Mouse (Mus musculus): ENCODE data around the gene Rpl19. TPM values are rescaled to one million over a fixed set of nuclear protein-coding genes. Genes with fewer than 3 reads are reported as not detected.

Rpl19 gene
- polyA plus RNA-seq, 1 experiment: not detected

DNA sequence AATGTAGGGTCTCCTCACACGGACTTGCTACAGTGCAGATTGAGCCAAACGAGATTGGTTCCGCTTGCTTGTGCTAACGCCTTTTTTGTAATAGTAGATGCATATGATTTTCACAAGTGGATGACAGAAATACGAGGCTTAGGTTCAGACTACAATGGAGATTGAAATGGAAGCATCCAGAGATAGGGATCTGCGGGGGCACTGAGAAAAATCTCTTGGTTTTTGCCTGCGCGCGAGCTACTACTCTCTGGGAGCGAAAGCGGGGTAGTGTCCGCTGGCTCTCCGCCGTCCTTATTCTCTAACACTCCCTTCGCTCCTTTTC, 301 bp upstream of the Rpl19 start:
- WGBS: 3% methylated on average over 15 of the region's 15 CpGs
- H3K4me1 ChIP-seq (ENCODE audit: control insufficient read depth, insufficient read depth, low read length): peaks cover 16% of the 10 kb centered on the region
- H3K4me3 ChIP-seq (ENCODE audit: insufficient read depth, low read depth, low read length): peak overlapping the region; percentile 88
- peak overlapping the region; percentile 77 for H3K27ac ChIP-seq (ENCODE audit: insufficient read depth, low read depth, low read length)
- TF ChIP-seq CTCF (IDR thresholded peaks at IDR 0.05; ENCODE audit: insufficient read depth, low read depth, low read length): no peak

DNA sequence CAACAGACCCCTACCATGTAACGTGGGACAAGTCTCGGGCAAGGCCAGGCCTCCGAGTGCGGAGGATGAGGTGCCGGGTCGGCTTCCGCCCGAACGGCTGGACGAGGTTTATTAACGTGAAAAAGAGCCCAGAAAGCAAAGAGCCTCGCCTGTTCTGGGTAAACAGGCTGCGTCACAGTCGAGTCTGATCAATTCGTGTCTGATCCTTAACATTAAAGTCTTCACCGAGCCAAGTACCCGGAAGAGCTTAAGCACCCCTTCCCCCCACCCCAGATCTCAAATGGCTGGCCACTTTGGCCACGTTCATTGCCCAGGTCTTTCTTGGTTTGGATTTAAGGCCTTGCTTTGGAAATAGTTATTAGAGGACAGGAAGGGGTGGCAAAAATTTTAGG, 783 bp downstream of the Rpl19 start:
- Histone ChIP-seq H3K4me3 (ENCODE audit: insufficient read depth, low read depth, low read length) (peak overlapping the region; percentile 88), H3K4me1 (ENCODE audit: control insufficient read depth, insufficient read depth, low read length) (peaks cover 11% of the 10 kb centered on the region), H3K27ac (ENCODE audit: insufficient read depth, low read depth, low read length) (peak overlapping the region; percentile 82)
- under 1% methylated on average over 18 of the region's 18 CpGs for WGBS
- TF ChIP-seq POLR2A (IDR thresholded peaks at IDR 0.05; ENCODE audit: insufficient read depth, low read depth, low read length) (no peak), CTCF (IDR thresholded peaks at IDR 0.05; ENCODE audit: insufficient read depth, low read depth, low read length) (no peak)

DNA sequence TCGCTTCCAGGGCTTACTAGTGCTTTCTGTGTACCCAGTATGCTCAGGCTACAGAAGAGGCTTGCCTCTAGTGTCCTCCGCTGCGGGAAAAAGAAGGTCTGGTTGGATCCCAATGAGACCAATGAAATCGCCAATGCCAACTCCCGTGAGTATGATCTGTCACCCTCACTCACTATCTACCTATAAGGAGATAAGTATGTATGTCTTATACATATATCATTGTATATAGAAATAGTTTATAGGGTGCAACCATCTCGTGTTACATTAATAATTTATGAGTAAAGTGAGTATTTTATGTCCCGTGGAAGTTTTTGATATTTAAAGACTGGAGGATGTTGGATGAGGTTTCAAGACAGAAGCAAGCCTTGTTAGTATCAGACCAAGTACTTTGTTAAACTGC, 1.3 kb downstream of the Rpl19 start:
- Histone ChIP-seq H3K4me3 (ENCODE audit: insufficient read depth, low read depth, low read length) (peak overlapping the region; percentile 88), H3K27ac (ENCODE audit: insufficient read depth, low read depth, low read length) (no peak overlapping the region), H3K4me1 (ENCODE audit: control insufficient read depth, insufficient read depth, low read length) (peaks cover 10% of the 10 kb centered on the region)
- TF ChIP-seq CTCF (IDR thresholded peaks at IDR 0.05; ENCODE audit: insufficient read depth, low read depth, low read length) (no peak), POLR2A (IDR thresholded peaks at IDR 0.05; ENCODE audit: insufficient read depth, low read depth, low read length) (no peak)
- 22% methylated on average over 7 of the region's 7 CpGs for WGBS

DNA sequence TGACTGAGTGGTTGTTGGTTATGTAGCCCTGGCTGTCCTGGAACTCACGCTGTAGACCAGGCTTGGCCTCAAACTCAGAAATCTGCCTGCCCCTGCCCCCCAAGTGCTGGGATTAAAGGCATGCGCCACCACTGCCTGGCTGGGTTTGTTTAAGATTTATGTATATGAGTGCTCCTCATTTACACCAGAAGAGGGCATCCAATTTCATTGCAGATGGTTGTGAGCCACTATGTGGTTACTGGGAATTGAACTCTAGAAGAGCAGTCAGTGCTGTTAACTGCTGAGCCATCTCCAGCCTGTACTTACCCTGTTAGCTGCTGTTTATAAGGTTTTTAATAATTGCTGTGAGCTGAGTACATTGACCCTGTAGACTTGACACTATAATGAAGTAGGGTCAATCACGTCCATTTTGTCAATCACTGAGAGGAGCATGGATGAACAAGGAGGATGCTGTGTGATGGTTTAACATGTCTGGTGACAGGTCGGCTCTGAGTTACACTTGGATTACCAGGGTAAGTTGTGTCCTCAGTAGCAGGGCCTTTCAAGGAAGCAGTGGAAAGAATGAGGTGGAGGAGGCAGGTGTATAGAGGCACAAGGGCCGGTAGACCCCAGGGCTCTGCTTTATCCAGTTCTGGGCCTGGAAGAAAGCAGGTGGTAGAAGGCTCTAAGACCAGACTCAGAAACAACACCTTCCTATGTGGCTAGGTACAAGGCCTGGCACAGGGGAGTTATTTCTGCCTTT, 4.4 kb downstream of the Rpl19 start:
- Histone ChIP-seq H3K27ac (ENCODE audit: insufficient read depth, low read depth, low read length) (no peak overlapping the region), H3K4me3 (ENCODE audit: insufficient read depth, low read depth, low read length) (no peak overlapping the region), H3K4me1 (ENCODE audit: control insufficient read depth, insufficient read depth, low read length) (peaks cover 20% of the 10 kb centered on the region)
- TF ChIP-seq CTCF (IDR thresholded peaks at IDR 0.05; ENCODE audit: insufficient read depth, low read depth, low read length) (no peak), POLR2A (IDR thresholded peaks at IDR 0.05; ENCODE audit: insufficient read depth, low read depth, low read length) (no peak)
- 44% methylated on average over 5 of the region's 5 CpGs for WGBS

DNA sequence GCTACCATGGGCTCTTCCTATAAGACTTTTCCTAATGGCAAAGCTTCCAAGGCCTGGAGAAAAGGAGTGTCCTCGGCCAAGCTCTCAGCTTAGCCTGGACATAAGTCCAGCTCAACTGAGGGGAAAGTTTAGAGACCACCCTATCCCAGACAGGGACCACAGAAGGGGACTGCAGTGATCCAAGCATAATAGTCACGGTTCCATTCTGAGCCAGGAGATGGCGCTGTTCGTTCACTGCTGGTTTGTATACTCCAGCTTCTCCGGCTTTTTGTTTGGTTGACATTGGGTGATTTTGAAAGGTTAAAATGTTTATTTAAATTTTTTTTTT, 4.9 kb downstream of the Rpl19 start:
- WGBS: 2% methylated on average over 5 of the region's 5 CpGs
- H3K27ac ChIP-seq (ENCODE audit: insufficient read depth, low read depth, low read length): no peak overlapping the region
- H3K4me1 ChIP-seq (ENCODE audit: control insufficient read depth, insufficient read depth, low read length): peaks cover 23% of the 10 kb centered on the region
- no peak overlapping the region for H3K4me3 ChIP-seq (ENCODE audit: insufficient read depth, low read depth, low read length)
- TF ChIP-seq POLR2A (IDR thresholded peaks at IDR 0.05; ENCODE audit: insufficient read depth, low read depth, low read length) (no peak), CTCF (IDR thresholded peaks at IDR 0.05; ENCODE audit: insufficient read depth, low read depth, low read length) (no peak)

DNA sequence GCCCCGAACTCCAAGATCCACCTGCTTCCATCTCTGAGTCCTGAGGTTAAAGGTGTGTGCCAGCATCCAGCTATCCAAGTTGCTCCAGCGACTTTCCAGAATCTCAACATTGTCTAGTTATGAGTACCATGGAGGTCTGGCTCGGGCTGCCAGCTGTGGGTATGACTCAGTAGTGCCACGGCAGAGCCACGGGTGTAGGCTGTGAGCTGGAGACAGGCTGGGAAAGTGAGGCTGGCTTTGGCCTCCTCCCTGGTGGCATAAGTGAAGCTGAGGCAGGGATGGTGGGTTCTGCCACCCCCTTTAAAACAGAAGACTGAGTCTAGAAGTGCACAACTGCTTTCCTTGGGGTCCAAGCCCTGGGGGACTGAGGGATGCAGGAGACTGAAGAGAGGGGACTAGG, 7.6 kb downstream of the Rpl19 start:
- peak overlapping the region; percentile 82 for H3K27ac ChIP-seq (ENCODE audit: insufficient read depth, low read depth, low read length)
- no peak overlapping the region for H3K4me3 ChIP-seq (ENCODE audit: insufficient read depth, low read depth, low read length)
- TF ChIP-seq POLR2A (IDR thresholded peaks at IDR 0.05; ENCODE audit: insufficient read depth, low read depth, low read length) (no peak), CTCF (IDR thresholded peaks at IDR 0.05; ENCODE audit: insufficient read depth, low read depth, low read length) (no peak)
- peaks cover 35% of the 10 kb centered on the region for H3K4me1 ChIP-seq (ENCODE audit: control insufficient read depth, insufficient read depth, low read length)
- WGBS: 37% methylated on average over 5 of the region's 5 CpGs

DNA sequence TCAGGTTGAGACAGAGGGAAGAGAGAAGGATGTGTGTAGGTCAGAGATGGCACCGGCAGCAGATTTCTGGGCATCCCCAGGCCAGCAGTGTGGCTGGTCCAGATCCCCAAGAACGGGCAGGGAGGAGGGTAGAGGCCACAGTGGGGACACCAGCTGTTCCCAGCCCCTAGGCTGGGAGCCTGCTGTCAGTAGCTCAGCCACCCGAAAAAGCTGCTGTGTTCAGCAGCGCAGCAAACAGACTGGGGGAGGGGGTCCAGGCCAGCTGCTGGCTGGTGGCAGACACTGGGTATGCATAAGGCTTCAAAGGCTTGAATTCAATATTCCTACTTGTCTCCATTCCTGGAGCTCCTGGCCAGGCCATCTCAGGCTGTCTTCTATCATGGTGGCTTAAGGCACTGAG, 8.3 kb downstream of the Rpl19 start:
- no peak overlapping the region for H3K4me3 ChIP-seq (ENCODE audit: insufficient read depth, low read depth, low read length)
- peaks cover 35% of the 10 kb centered on the region for H3K4me1 ChIP-seq (ENCODE audit: control insufficient read depth, insufficient read depth, low read length)
- H3K27ac ChIP-seq (ENCODE audit: insufficient read depth, low read depth, low read length): peak overlapping the region; percentile 86
- TF ChIP-seq CTCF (IDR thresholded peaks at IDR 0.05; ENCODE audit: insufficient read depth, low read depth, low read length) (no peak), POLR2A (IDR thresholded peaks at IDR 0.05; ENCODE audit: insufficient read depth, low read depth, low read length) (no peak)
- WGBS: 21% methylated on average over 4 of the region's 4 CpGs

DNA sequence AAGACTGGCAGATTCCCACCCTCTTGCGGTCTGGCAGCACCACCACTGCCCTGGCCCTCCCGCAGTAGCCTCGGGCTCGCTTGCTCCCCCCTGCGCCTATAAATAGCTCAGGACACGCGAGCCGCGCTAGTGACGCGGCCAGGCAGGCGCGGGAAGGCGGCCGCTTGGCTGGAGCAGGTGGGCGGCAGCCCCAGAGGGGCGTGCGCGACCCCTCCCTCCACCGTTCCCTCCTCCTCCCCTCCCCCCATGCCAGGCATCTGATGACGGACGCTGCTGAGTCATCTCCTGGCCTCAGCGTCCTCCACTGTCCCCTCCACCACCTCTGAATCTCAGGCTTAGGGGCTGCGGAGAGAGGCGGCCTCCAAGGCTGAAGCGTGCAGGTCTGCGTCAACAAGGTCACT, 9.5 kb downstream of the Rpl19 start:
- Histone ChIP-seq H3K27ac (ENCODE audit: insufficient read depth, low read depth, low read length) (peak overlapping the region; percentile 86), H3K4me3 (ENCODE audit: insufficient read depth, low read depth, low read length) (peak overlapping the region; percentile 29), H3K4me1 (ENCODE audit: control insufficient read depth, insufficient read depth, low read length) (peaks cover 35% of the 10 kb centered on the region)
- TF ChIP-seq CTCF (IDR thresholded peaks at IDR 0.05; ENCODE audit: insufficient read depth, low read depth, low read length) (no peak), POLR2A (IDR thresholded peaks at IDR 0.05; ENCODE audit: insufficient read depth, low read depth, low read length) (no peak)
- 1% methylated on average over 27 of the region's 27 CpGs for WGBS

DNA sequence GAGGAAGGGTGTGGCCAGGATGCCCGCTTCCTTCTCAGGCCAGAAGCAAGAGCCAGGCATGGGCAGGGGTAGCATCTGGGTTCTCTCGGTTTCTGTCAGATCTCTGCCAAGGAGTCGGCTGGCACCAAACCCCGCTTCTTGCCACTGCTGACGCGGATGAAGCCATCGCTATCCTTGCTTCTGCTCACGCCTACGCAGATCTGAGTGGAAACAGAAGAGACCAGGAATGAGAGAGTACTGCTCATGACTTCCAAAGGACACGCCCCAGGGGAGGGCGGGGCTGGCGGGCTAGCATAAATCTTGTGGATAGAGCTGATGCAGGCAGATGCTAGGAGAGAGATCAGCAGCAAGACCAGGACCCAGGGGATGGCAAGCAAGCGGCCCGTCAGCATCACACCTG, 11.4 kb downstream of the Rpl19 start:
- Histone ChIP-seq H3K4me3 (ENCODE audit: insufficient read depth, low read depth, low read length) (no peak overlapping the region), H3K4me1 (ENCODE audit: control insufficient read depth, insufficient read depth, low read length) (peaks cover 35% of the 10 kb centered on the region)
- no peak for TF ChIP-seq CTCF (IDR thresholded peaks at IDR 0.05; ENCODE audit: insufficient read depth, low read depth, low read length)

DNA sequence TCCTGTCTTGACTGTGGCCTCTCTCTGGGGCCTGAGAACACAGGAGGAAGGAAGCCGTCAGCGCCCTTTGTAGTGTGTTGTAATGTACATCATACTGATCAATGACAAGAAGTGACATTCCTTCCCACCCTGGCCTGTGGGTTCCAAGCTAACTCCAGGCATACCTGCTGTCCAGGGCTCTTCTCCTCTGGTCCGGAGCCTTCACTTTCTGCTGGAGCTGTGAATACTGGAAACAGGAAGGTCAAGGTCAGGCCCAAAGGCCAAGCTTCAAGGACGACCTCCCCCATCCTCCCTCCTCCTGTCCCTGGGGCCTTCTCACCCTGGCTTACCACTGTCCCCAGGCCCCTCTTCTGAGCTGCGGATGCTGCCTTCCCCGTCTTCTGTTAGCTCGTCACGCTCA, 14.5 kb downstream of the Rpl19 start:
- 89% methylated on average over 8 of the region's 8 CpGs for WGBS
- Histone ChIP-seq H3K4me3 (ENCODE audit: insufficient read depth, low read depth, low read length) (no peak overlapping the region), H3K27ac (ENCODE audit: insufficient read depth, low read depth, low read length) (no peak overlapping the region), H3K4me1 (ENCODE audit: control insufficient read depth, insufficient read depth, low read length) (peaks cover 22% of the 10 kb centered on the region)
- TF ChIP-seq CTCF (IDR thresholded peaks at IDR 0.05; ENCODE audit: insufficient read depth, low read depth, low read length): no peak
- TF ChIP-seq POLR2A (IDR thresholded peaks at IDR 0.05; ENCODE audit: insufficient read depth, low read depth, low read length): no peak

More for the DNA sequence above, 11.4 kb downstream of the Rpl19 start:
- no peak overlapping the region for H3K27ac ChIP-seq (ENCODE audit: insufficient read depth, low read depth, low read length)
- 38% methylated on average over 14 of the region's 14 CpGs for WGBS
